Mouse (Mus musculus) lung, adult 2 months (tissue): ENCODE measurements around the gene Rdh16f1.

Experiments
- CTCF ChIP-seq: fragments of 200-500 bp; IDR thresholded peaks from 2 replicates; pipeline ENCODE4 v1.5.1; 2011; ENCODE audit warnings: mild to moderate bottlenecking, low read length, control low read depth; ENCODE audit not compliant: insufficient read depth
- POLR2A ChIP-seq: fragments of 200-500 bp; IDR thresholded peaks from 2 replicates; pipeline ENCODE4 v1.6.1; 2011; ENCODE audit warnings: low read depth, mild to moderate bottlenecking, control low read depth, low read length, borderline replicate concordance; ENCODE audit errors: extremely low read depth

GRCm38 (mm10) chr10:127766564-127766963 is 7.0 kb downstream of the Rdh16f1 start:
- TF ChIP-seq CTCF (no peak), POLR2A (no peak)
